Mouse (Mus musculus): ENCODE results near the gene Olfr13. TPM values are rescaled to one million over a fixed set of nuclear protein-coding genes. Genes with fewer than 3 reads are reported as not detected.

Olfr13 gene
- polyA plus RNA-seq (2017; shearing (Covaris generic)) = not detected

GRCm38 (mm10) chr6:43171840-43172239 lies at the start of gene Olfr13:
Gene Olfr13, plus strand, starts transcription at chr6:43172140.

GRCm38 (mm10) chr6:43146267-43146666 lies 25.7 kb upstream of the Olfr13 start, which contains the start of gene Olfr237-ps1:
Gene Olfr237-ps1, plus strand, starts transcription at chr6:43146567.

GRCm38 (mm10) chr6:43162982-43163381 lies 9.0 kb upstream of the Olfr13 start, which contains the start of gene Olfr437:
Gene Olfr437, plus strand, starts transcription at chr6:43163282.

GRCm38 (mm10) chr6:43196781-43197180 lies 24.8 kb downstream of the Olfr13 start, which contains the start of gene Olfr435:
Gene Olfr435, plus strand, starts transcription at chr6:43197146.

GRCm38 (mm10) chr6:43212873-43213272 lies 40.9 kb downstream of the Olfr13 start, which contains the start of gene Olfr434:
Gene Olfr434, plus strand, starts transcription at chr6:43213021.

Other genes with a start within 250 kb of the Olfr13 start
- gene Olfr444, start 223.1 kb upstream of the Olfr13 start, polyA plus RNA-seq (2017; shearing (Covaris generic)) = not detected
- gene Olfr441, start 65.8 kb upstream of the Olfr13 start, polyA plus RNA-seq (2017; shearing (Covaris generic)) = not detected
- gene Olfr237-ps1, start 25.6 kb upstream of the Olfr13 start, polyA plus RNA-seq (2017; shearing (Covaris generic)) = not detected
- not detected for gene Olfr437, start 8.9 kb upstream of the Olfr13 start, polyA plus RNA-seq (2017; shearing (Covaris generic))
- not detected for gene Olfr435, start 25.0 kb downstream of the Olfr13 start, polyA plus RNA-seq (2017; shearing (Covaris generic))
- gene Olfr434, start 40.9 kb downstream of the Olfr13 start, polyA plus RNA-seq (2017; shearing (Covaris generic)) = not detected
- gene Olfr47, start 59.4 kb downstream of the Olfr13 start, polyA plus RNA-seq (2017; shearing (Covaris generic)) = not detected
- gene Arhgef5, start 93.4 kb downstream of the Olfr13 start, polyA plus RNA-seq (2017; shearing (Covaris generic)) = 4.2 TPM
- not detected for gene Nobox, start 137.4 kb downstream of the Olfr13 start, polyA plus RNA-seq (2017; shearing (Covaris generic))